Mouse (Mus musculus) ES-Bruce4 (cell line): Measurements from ENCODE around the gene Ttyh1.

Source experiments
- CTCF ChIP-seq: IDR thresholded peaks from one replicate; pipeline ENCODE4 v1.8.1; 2011; ENCODE audit warnings: low read depth, low read length
- EP300 ChIP-seq: IDR thresholded peaks from 2 replicates; pipeline ENCODE4 v1.6.1; 2011; ENCODE audit warnings: low read depth, low read length; ENCODE audit not compliant: insufficient read depth

- TF ChIP-seq CTCF (peak; percentile 93), EP300 (no peak)
These were observed 26.5 kb downstream of the Ttyh1 start for GRCm38 (mm10) chr7:4145552-4146190.
